Mouse (Mus musculus): Measurements from ENCODE around the gene Lct. TPM values are rescaled to one million over a fixed set of nuclear protein-coding genes. Genes with fewer than 3 reads are reported as not detected.

Lct gene
- 0.11 and 0.28 TPM in 2 replicates for polyA plus RNA-seq (2015; fragmentation: Nextera tagmentation; extraction: Ambion mirVana)

- no peak within 1 kb of the TSS for H3K4me3 ChIP-seq
- H3K27me3 ChIP-seq, result no peaks in the 10 kb centered on the region
- peaks cover 78% of the 10 kb centered on the region for H3K36me3 ChIP-seq
- ATAC-seq (ENCODE audit: low FRiP score, low read depth), result no peak
- no peak within 1 kb of the TSS for H3K27ac ChIP-seq
- H3K9ac ChIP-seq, result no peak within 1 kb of the TSS
- 88% methylated on average over 3 of the region's 3 CpGs for WGBS
- H3K4me1 ChIP-seq, result no peaks in the 10 kb centered on the region
- no peak within 1 kb of the TSS for H3K4me2 ChIP-seq (replicated peaks)
- no peaks in the 10 kb centered on the region for H3K9me3 ChIP-seq
Measured at GRCm38 (mm10) chr1:128328218-128328617, at the start of gene Lct. TSS of gene Lct (minus strand) at chr1:128328318.

DNA sequence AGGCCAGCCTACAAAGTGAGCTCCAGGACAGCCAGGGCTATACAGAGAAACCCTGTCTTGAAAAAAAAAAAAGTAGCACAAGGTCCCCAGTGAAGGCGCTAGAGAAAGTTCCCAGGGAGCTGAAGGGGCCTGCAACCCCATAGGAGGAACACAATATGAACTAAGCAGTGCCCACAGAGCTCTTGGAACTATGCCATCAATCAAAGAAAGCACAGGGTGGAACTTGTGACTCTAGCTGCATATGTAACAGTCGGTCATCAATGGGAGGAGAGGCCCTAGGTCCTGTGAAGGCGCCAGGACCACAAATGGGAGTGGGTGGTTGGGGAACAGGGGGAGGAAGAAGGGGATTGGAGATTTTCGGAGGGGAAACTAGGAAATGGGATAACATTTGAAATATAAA lies 48.7 kb upstream of the Lct start:
- Histone ChIP-seq H3K4me2 (replicated peaks) (no peak overlapping the region), H3K36me3 (peaks cover 32% of the 10 kb centered on the region), H3K4me3 (no peak overlapping the region), H3K27ac (no peak overlapping the region), H3K9me3 (peaks cover 3% of the 10 kb centered on the region; the same call in 1 of the 2 replicates), H3K27me3 (no peaks in the 10 kb centered on the region), H3K4me1 (no peaks in the 10 kb centered on the region), H3K9ac (no peak overlapping the region)
- WGBS, result 97% methylated on average over 4 of the region's 4 CpGs
- ATAC-seq (ENCODE audit: low FRiP score, low read depth), result no peak

GRCm38 (mm10) chr1:128372143-128372860 lies 44.2 kb upstream of the Lct start:
- 76% methylated on average over 7 of the region's 7 CpGs for WGBS
- no peaks in the 10 kb centered on the region for H3K27me3 ChIP-seq
- H3K27ac ChIP-seq, result no peak overlapping the region
- H3K4me2 ChIP-seq (replicated peaks), result no peak overlapping the region
- H3K4me1 ChIP-seq, result no peaks in the 10 kb centered on the region
- H3K36me3 ChIP-seq, result peaks cover 31% of the 10 kb centered on the region
- H3K9ac ChIP-seq, result no peak overlapping the region
- peaks cover 3% of the 10 kb centered on the region; the same call in 1 of the 2 replicates for H3K9me3 ChIP-seq
- no peak for ATAC-seq (ENCODE audit: low FRiP score, low read depth)
- no peak overlapping the region for H3K4me3 ChIP-seq

- Histone ChIP-seq H3K4me3 (no peak overlapping the region), H3K4me2 (replicated peaks) (no peak overlapping the region), H3K36me3 (peaks cover 27% of the 10 kb centered on the region), H3K9ac (no peak overlapping the region), H3K27ac (no peak overlapping the region), H3K27me3 (no peaks in the 10 kb centered on the region), H3K4me1 (no peaks in the 10 kb centered on the region), H3K9me3 (no peaks in the 10 kb centered on the region)
- 83% methylated on average over 5 of the region's 5 CpGs for WGBS
- ATAC-seq (ENCODE audit: low FRiP score, low read depth), result no peak
Measured at GRCm38 (mm10) chr1:128368732-128369441, 40.8 kb upstream of the Lct start.

GRCm38 (mm10) chr1:128360601-128361000 lies 32.5 kb upstream of the Lct start:
- H3K4me1 ChIP-seq, result peaks cover 24% of the 10 kb centered on the region
- H3K9me3 ChIP-seq, result no peaks in the 10 kb centered on the region
- H3K36me3 ChIP-seq, result peaks cover 37% of the 10 kb centered on the region
- no peak overlapping the region for H3K9ac ChIP-seq
- 62% methylated on average over 2 of the region's 2 CpGs for WGBS
- H3K27ac ChIP-seq, result no peak overlapping the region; the same call in 1 of the 2 replicates
- no peak overlapping the region for H3K4me3 ChIP-seq
- no peaks in the 10 kb centered on the region for H3K27me3 ChIP-seq
- ATAC-seq (ENCODE audit: low FRiP score, low read depth), result no peak
- H3K4me2 ChIP-seq (replicated peaks), result no peak overlapping the region

- H3K27me3 ChIP-seq, result no peaks in the 10 kb centered on the region
- peaks cover 24% of the 10 kb centered on the region for H3K4me1 ChIP-seq
- no peaks in the 10 kb centered on the region for H3K9me3 ChIP-seq
- peaks cover 39% of the 10 kb centered on the region for H3K36me3 ChIP-seq
- peak within 1 kb of the TSS; percentile 84 for H3K4me3 ChIP-seq
- peak within 1 kb of the TSS; percentile 96 for H3K27ac ChIP-seq
- H3K4me2 ChIP-seq (replicated peaks), result peak within 1 kb of the TSS; percentile 67
- ATAC-seq (ENCODE audit: low FRiP score, low read depth), result peak; percentile 98
- H3K9ac ChIP-seq, result peak within 1 kb of the TSS; percentile 89
- 2% methylated on average over 38 of the region's 38 CpGs for WGBS
Measured at GRCm38 (mm10) chr1:128359554-128360376, 31.6 kb upstream of the Lct start, which contains the start of gene Mcm6. TSS of gene Mcm6 (minus strand) at chr1:128359664.

- H3K4me2 ChIP-seq (replicated peaks), result peak overlapping the region; percentile 67
- no peaks in the 10 kb centered on the region for H3K27me3 ChIP-seq
- peaks cover 40% of the 10 kb centered on the region for H3K36me3 ChIP-seq
Measured at GRCm38 (mm10) chr1:128358916-128359553, 30.9 kb upstream of the Lct start.

GRCm38 (mm10) chr1:128358276-128358675 lies 30.2 kb upstream of the Lct start:
- H3K9me3 ChIP-seq, result no peaks in the 10 kb centered on the region
- 71% methylated on average over 6 of the region's 6 CpGs for WGBS
- peak overlapping the region; percentile 84 for H3K4me3 ChIP-seq
- H3K9ac ChIP-seq, result peak overlapping the region; percentile 89
- no peak for ATAC-seq (ENCODE audit: low FRiP score, low read depth)
- H3K4me2 ChIP-seq (replicated peaks), result peak overlapping the region; percentile 67
- no peak overlapping the region for H3K27ac ChIP-seq
- peaks cover 24% of the 10 kb centered on the region for H3K4me1 ChIP-seq
- H3K36me3 ChIP-seq, result peaks cover 45% of the 10 kb centered on the region
- no peaks in the 10 kb centered on the region for H3K27me3 ChIP-seq

More at GRCm38 (mm10) chr1:128358916-128359553, 30.9 kb upstream of the Lct start:
- under 1% methylated on average over 31 of the region's 35 CpGs for WGBS
- H3K27ac ChIP-seq, result peak overlapping the region; percentile 96
- peak; percentile 82 for ATAC-seq (ENCODE audit: low FRiP score, low read depth)
- H3K9me3 ChIP-seq, result no peaks in the 10 kb centered on the region
- peak overlapping the region; percentile 89 for H3K9ac ChIP-seq
- peaks cover 24% of the 10 kb centered on the region for H3K4me1 ChIP-seq
- H3K4me3 ChIP-seq, result peak overlapping the region; percentile 84

DNA sequence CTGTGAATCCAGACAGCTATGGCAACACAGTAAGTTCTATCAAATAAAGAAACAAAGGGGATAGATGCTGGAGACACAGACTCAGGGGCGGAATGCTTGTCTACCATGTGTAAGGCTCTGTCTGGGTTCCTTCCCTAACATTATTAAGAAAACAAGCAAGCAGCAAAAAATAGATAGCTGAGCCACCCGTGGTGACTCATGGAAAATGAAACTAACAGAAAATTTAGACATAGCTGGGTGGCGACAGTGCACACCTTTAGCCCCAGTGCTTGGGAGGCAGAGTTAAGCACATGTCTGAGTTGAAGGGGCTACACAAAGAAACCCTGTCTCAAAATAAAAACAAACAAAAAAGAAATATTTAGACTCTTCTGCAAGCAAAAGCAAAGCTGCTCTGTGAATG lies 29.3 kb upstream of the Lct start:
- Histone ChIP-seq H3K4me2 (replicated peaks) (peak overlapping the region; percentile 67), H3K27me3 (no peaks in the 10 kb centered on the region), H3K4me3 (peak overlapping the region; percentile 84), H3K36me3 (peaks cover 45% of the 10 kb centered on the region), H3K4me1 (peaks cover 24% of the 10 kb centered on the region), H3K27ac (no peak overlapping the region), H3K9me3 (no peaks in the 10 kb centered on the region), H3K9ac (peak overlapping the region; percentile 89; the same call in 1 of the 2 replicates)
- ATAC-seq (ENCODE audit: low FRiP score, low read depth), result no peak
- 70% methylated on average over 3 of the region's 3 CpGs for WGBS

- Histone ChIP-seq H3K4me1 (peaks cover 14% of the 10 kb centered on the region), H3K4me2 (replicated peaks) (no peak overlapping the region), H3K9ac (no peak overlapping the region), H3K9me3 (no peaks in the 10 kb centered on the region), H3K36me3 (peaks cover 77% of the 10 kb centered on the region), H3K27ac (no peak overlapping the region), H3K27me3 (no peaks in the 10 kb centered on the region), H3K4me3 (no peak overlapping the region)
- ATAC-seq (ENCODE audit: low FRiP score, low read depth), result no peak
- WGBS, result 89% methylated on average over 3 of the region's 3 CpGs
Measured at GRCm38 (mm10) chr1:128353092-128353491, 25.0 kb upstream of the Lct start.

DNA sequence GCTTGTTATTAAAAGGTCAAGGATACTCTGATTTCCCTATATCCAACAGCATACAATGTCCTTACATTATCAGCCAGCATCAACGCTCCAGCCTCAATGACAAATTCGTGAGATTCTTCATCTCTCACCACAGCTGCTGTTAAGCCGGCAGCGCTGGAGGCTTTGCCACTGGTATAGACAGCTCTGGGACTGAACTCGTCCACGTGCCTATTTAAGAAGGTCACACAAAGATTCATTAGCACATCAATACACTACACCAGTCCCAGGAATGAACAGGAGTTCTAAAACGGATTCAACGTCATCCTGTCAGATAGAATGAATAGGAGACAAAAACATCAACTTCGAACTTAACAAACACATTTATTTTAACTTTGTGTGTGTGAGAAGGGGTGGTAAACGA lies 16.1 kb upstream of the Lct start:
- no peak overlapping the region for H3K27ac ChIP-seq
- H3K4me3 ChIP-seq, result no peak overlapping the region
- 90% methylated on average over 10 of the region's 10 CpGs for WGBS
- no peaks in the 10 kb centered on the region for H3K27me3 ChIP-seq
- no peaks in the 10 kb centered on the region for H3K9me3 ChIP-seq
- no peak for ATAC-seq (ENCODE audit: low FRiP score, low read depth)
- H3K9ac ChIP-seq, result no peak overlapping the region
- H3K4me1 ChIP-seq, result no peaks in the 10 kb centered on the region
- peaks cover 89% of the 10 kb centered on the region for H3K36me3 ChIP-seq
- no peak overlapping the region for H3K4me2 ChIP-seq (replicated peaks)

All from limb, embryonic 13.5 days (tissue).